In genomic region chr7:134007942-134008361, GRCm38 (mm10) we compare ENCODE assay signal across 8 mouse cellular contexts.
"Had no signal": no experiment of that assay in that cellular context is flagged by ENCODE, and none has a peak within 500 bp of the region (broad histone marks: within the 10 kb centered on the region; RNA-seq: fewer than 3 reads in every experiment).

No protein-coding gene starts in this region.

- H3K27ac ChIP-seq: kidney, embryonic 15.5 days; limb, embryonic 15.5 days; liver, embryonic 12.5 days; midbrain, embryonic 15.5 days had no signal

- H3K27me3 ChIP-seq: kidney, embryonic 15.5 days; limb, embryonic 15.5 days; liver, embryonic 12.5 days; midbrain, embryonic 15.5 days had no signal

- DNase-seq: kidney, postnatal 14 days; lung, postnatal 4 days; right cerebral cortex, postnatal 25 days; thymus, postnatal 36 days had no signal

- H3K36me3 ChIP-seq: liver, embryonic 12.5 days; midbrain, embryonic 15.5 days had no signal

- H3K4me3 ChIP-seq: kidney, embryonic 15.5 days; limb, embryonic 15.5 days; liver, embryonic 12.5 days; midbrain, embryonic 15.5 days had no signal

- H3K4me1 ChIP-seq: kidney, embryonic 15.5 days; limb, embryonic 15.5 days; liver, embryonic 12.5 days; midbrain, embryonic 15.5 days had no signal
